Mouse (Mus musculus) neural tube, embryonic 12.5 days (tissue): Measurements from ENCODE around the gene Gck. TPM values are rescaled to one million over a fixed set of nuclear protein-coding genes. Genes with fewer than 3 reads are reported as not detected.

ENCODE experiments used
- ATAC-seq: fragments of 200-750 bp; cut with Nextera tagmentation; 2 replicates; pipeline ENCODE4 v1.8.0; 2017; ENCODE audit warnings: low read depth, mild to moderate bottlenecking, moderate TSS enrichment, moderate library complexity; ENCODE audit not compliant: low FRiP score
- H3K27ac ChIP-seq: fragments of 300-500 bp; sonication (generic); 2 replicates; pipeline ENCODE4 v1.5.1; 2016
- H3K27me3 ChIP-seq: fragments of 300-500 bp; sonication (generic); replicated peaks from 2 replicates; pipeline ENCODE4 v1.6.1; 2016; ENCODE audit warnings: mild to moderate bottlenecking
- H3K36me3 ChIP-seq: fragments of 300-500 bp; sonication (generic); 2 replicates; pipeline ENCODE4 v1.6.1; 2016; ENCODE audit warnings: mild to moderate bottlenecking
- H3K4me1 ChIP-seq: fragments of 300-500 bp; sonication (generic); 2 replicates; pipeline ENCODE4 v1.6.1; 2016
- H3K4me2 ChIP-seq: fragments of 300-500 bp; sonication (generic); replicated peaks from 2 replicates; pipeline ENCODE4 v1.6.1; 2016; ENCODE audit warnings: mild to moderate bottlenecking
- H3K4me3 ChIP-seq: fragments of 300-500 bp; sonication (generic); 2 replicates; pipeline ENCODE4 v1.5.1; 2016
- H3K9ac ChIP-seq: fragments of 300-500 bp; sonication (generic); 2 replicates; pipeline ENCODE4 v1.6.1; 2016; ENCODE audit warnings: mild to moderate bottlenecking
- H3K9me3 ChIP-seq: fragments of 300-500 bp; sonication (generic); 2 replicates; pipeline ENCODE4 v1.6.1; 2016; ENCODE audit warnings: mild to moderate bottlenecking
- WGBS: fragments of 180-500 bp; shearing (Covaris S2); methylation state at CpG from one replicate; pipeline ENCODE4 v1.1.7; 2016; 5-methylcytosine and 5-hydroxymethylcytosine counted together
- polyA plus RNA-seq: library from polyadenylated mRNA; unstranded; fragments of >200 nt; fragmentation: Nextera tagmentation; extraction: Ambion mirVana; gene quantifications from 2 replicates; pipeline ENCODE4 v1.2.1, GENCODE M21; 2016

Gck gene
- polyA plus RNA-seq, 1 experiment from 2014 or later, result 1.4 TPM

GRCm38 (mm10) chr11:5862394-5863105 lies 87.3 kb downstream of the Gck start:
- no peaks in the 10 kb centered on the region for H3K9me3 ChIP-seq
- H3K4me3 ChIP-seq, result peak overlapping the region; percentile 32
- peak overlapping the region; percentile 41; the same call in 1 of the 2 replicates for H3K9ac ChIP-seq
- no peaks in the 10 kb centered on the region for H3K36me3 ChIP-seq
- WGBS, result 20% methylated on average over 15 of the region's 15 CpGs
- H3K4me2 ChIP-seq, result peak overlapping the region; percentile 63
- ATAC-seq, result no peak
- H3K27me3 ChIP-seq, result peaks cover 41% of the 10 kb centered on the region
- H3K27ac ChIP-seq, result no peak overlapping the region
- peaks cover 9% of the 10 kb centered on the region for H3K4me1 ChIP-seq

- Histone ChIP-seq H3K27ac (no peak within 1 kb of the TSS), H3K27me3 (peaks cover 41% of the 10 kb centered on the region), H3K9ac (peak within 1 kb of the TSS; percentile 41), H3K4me2 (peak within 1 kb of the TSS; percentile 63), H3K36me3 (no peaks in the 10 kb centered on the region), H3K4me1 (peaks cover 9% of the 10 kb centered on the region), H3K4me3 (peak within 1 kb of the TSS; percentile 32), H3K9me3 (no peaks in the 10 kb centered on the region)
- 3% methylated on average over 59 of the region's 59 CpGs for WGBS
- ATAC-seq, result no peak
Observed at GRCm38 (mm10) chr11:5861678-5862393, 88.0 kb downstream of the Gck start, which contains the start of gene Aebp1. TSS of gene Aebp1 (plus strand) at chr11:5861947.

- no peak overlapping the region for H3K9ac ChIP-seq
- H3K9me3 ChIP-seq, result no peaks in the 10 kb centered on the region
- no peak overlapping the region for H3K4me2 ChIP-seq
- no peak overlapping the region for H3K27ac ChIP-seq
- peaks cover 9% of the 10 kb centered on the region for H3K4me1 ChIP-seq
- H3K36me3 ChIP-seq, result no peaks in the 10 kb centered on the region
- H3K27me3 ChIP-seq, result peaks cover 41% of the 10 kb centered on the region
- WGBS, result 69% methylated on average over 6 of the region's 6 CpGs
- ATAC-seq, result no peak
- H3K4me3 ChIP-seq, result no peak overlapping the region
Observed at GRCm38 (mm10) chr11:5860639-5861038, 89.2 kb downstream of the Gck start.

GRCm38 (mm10) chr11:5859883-5860550 lies 89.9 kb downstream of the Gck start:
- no peak for ATAC-seq
- Histone ChIP-seq H3K27ac (no peak overlapping the region), H3K4me2 (no peak overlapping the region), H3K36me3 (no peaks in the 10 kb centered on the region), H3K4me3 (no peak overlapping the region), H3K9ac (no peak overlapping the region), H3K9me3 (no peaks in the 10 kb centered on the region), H3K27me3 (peaks cover 41% of the 10 kb centered on the region), H3K4me1 (peaks cover 9% of the 10 kb centered on the region)
- WGBS, result 87% methylated on average over 13 of the region's 13 CpGs

GRCm38 (mm10) chr11:5858723-5859122 lies 91.2 kb downstream of the Gck start:
- no peak for ATAC-seq
- WGBS, result 67% methylated on average over 1 of the region's 1 CpGs
- Histone ChIP-seq H3K4me2 (no peak overlapping the region), H3K36me3 (no peaks in the 10 kb centered on the region), H3K4me1 (peaks cover 9% of the 10 kb centered on the region), H3K9me3 (no peaks in the 10 kb centered on the region), H3K4me3 (no peak overlapping the region), H3K27me3 (peaks cover 40% of the 10 kb centered on the region), H3K9ac (no peak overlapping the region), H3K27ac (no peak overlapping the region)

- peaks cover 5% of the 10 kb centered on the region for H3K4me1 ChIP-seq
- H3K27ac ChIP-seq, result no peak overlapping the region
- 83% methylated on average over 8 of the region's 8 CpGs for WGBS
- H3K9me3 ChIP-seq, result no peaks in the 10 kb centered on the region
- H3K36me3 ChIP-seq, result no peaks in the 10 kb centered on the region
- H3K27me3 ChIP-seq, result peaks cover 19% of the 10 kb centered on the region
- no peak for ATAC-seq
- H3K9ac ChIP-seq, result no peak overlapping the region
- no peak overlapping the region for H3K4me2 ChIP-seq
- H3K4me3 ChIP-seq, result no peak overlapping the region
Observed at GRCm38 (mm10) chr11:5856479-5857130, 93.3 kb downstream of the Gck start.

DNA sequence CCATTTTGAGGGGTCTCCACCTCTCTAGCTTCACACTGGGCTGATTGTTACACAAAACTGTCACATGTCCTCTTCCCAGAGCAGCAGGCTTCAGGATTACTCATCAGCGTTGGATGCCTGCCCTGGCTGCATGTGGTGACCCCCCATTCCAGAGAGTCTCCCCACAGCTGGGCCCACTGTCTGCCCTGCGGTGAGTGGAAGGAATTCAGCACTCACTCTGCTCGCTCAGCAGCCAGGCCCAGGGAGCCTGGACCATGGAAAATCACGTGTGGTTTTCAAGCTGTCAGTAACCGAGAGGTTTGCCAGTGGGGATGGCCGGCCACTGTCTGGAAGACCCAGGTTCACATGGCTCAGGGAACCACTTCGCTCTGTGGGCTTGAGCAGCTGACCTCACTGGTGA lies 94.0 kb downstream of the Gck start:
- Histone ChIP-seq H3K27ac (no peak overlapping the region), H3K36me3 (no peaks in the 10 kb centered on the region), H3K9ac (no peak overlapping the region), H3K27me3 (peaks cover 12% of the 10 kb centered on the region), H3K4me3 (no peak overlapping the region), H3K4me2 (no peak overlapping the region), H3K4me1 (no peaks in the 10 kb centered on the region), H3K9me3 (no peaks in the 10 kb centered on the region)
- no peak for ATAC-seq
- 47% methylated on average over 7 of the region's 7 CpGs for WGBS

- no peaks in the 10 kb centered on the region for H3K36me3 ChIP-seq
- ATAC-seq, result no peak
- H3K4me2 ChIP-seq, result no peak overlapping the region
- no peak overlapping the region for H3K4me3 ChIP-seq
- no peaks in the 10 kb centered on the region for H3K4me1 ChIP-seq
- H3K27me3 ChIP-seq, result peaks cover 8% of the 10 kb centered on the region
- H3K9me3 ChIP-seq, result no peaks in the 10 kb centered on the region
- no peak overlapping the region for H3K27ac ChIP-seq
- no peak overlapping the region for H3K9ac ChIP-seq
Observed at GRCm38 (mm10) chr11:5855481-5855880, 94.4 kb downstream of the Gck start.

DNA sequence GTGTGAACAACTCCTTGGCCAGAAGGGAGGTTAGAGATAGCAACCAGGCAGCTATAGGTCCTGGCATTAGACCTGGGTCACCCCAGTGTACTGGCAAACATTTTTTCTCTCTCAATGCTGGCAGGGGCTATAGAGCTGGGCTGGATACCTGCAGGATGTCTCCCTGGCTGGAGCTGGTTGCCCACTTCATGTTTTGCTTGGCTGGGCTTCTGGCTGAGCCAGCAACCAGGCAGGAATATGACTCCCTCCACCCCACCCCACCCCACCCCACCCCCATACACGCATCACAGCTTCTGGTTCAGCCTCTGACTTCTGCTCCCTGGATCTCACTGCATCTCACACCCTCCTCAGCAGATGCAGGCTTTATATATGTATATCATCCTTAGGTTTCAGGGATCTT lies 97.6 kb downstream of the Gck start:
- Histone ChIP-seq H3K4me3 (no peak overlapping the region), H3K4me2 (no peak overlapping the region), H3K4me1 (no peaks in the 10 kb centered on the region), H3K27ac (no peak overlapping the region), H3K36me3 (no peaks in the 10 kb centered on the region), H3K27me3 (no peaks in the 10 kb centered on the region), H3K9ac (no peak overlapping the region), H3K9me3 (no peaks in the 10 kb centered on the region)
- no peak for ATAC-seq
- 43% methylated on average over 1 of the region's 1 CpGs for WGBS

DNA sequence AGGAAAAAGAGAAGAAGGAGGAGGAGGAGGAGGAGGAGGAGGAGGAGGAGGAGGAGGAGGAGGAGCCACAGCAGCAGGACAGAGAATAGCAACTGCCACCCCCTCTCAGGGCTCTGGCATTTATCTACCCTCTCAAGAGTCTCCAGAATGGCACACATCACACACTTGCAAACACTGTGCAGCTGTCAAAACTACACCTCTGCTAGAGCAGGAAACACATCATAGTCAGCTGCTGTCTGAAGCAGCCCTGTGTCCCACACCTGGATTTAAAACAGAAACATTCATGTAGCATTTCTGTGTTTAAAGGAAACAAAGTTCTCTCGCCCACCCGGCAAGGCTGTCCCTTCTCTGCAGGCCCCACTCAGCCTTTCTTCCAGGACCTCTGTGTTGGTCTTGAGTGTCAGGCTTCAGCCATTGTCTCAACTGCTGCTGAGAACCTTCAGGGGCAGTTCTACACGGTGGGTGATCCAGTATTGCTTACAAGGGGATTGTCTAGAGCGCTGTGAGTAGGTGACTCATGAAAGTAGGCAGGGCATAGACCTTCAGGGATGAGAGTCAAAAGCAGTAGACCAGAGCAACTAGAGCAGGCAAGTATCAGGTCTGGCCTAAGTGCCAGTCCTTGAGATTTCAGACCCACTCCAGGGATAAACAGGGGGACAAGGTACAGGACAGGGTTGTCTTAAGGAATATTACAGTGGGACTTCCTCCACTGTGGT lies 98.7 kb downstream of the Gck start:
- no peak overlapping the region for H3K27ac ChIP-seq
- no peaks in the 10 kb centered on the region for H3K36me3 ChIP-seq
- no peak overlapping the region for H3K4me3 ChIP-seq
- H3K27me3 ChIP-seq, result no peaks in the 10 kb centered on the region
- WGBS, result 61% methylated on average over 4 of the region's 4 CpGs
- H3K9ac ChIP-seq, result no peak overlapping the region
- ATAC-seq, result no peak
- no peaks in the 10 kb centered on the region for H3K4me1 ChIP-seq
- no peak overlapping the region for H3K4me2 ChIP-seq
- no peaks in the 10 kb centered on the region for H3K9me3 ChIP-seq
